Mouse (Mus musculus) kidney, embryonic 14.5 days (tissue): Measurements from ENCODE around the gene Ptprd. TPM values are rescaled to one million over a fixed set of nuclear protein-coding genes. Genes with fewer than 3 reads are reported as not detected.

Source experiments
- ATAC-seq: fragments of 200-750 bp; cut with Nextera tagmentation; 2 replicates; pipeline ENCODE4 v1.8.0; 2017; ENCODE audit warnings: moderate number of reproducible peaks, mild to moderate bottlenecking, moderate TSS enrichment, moderate library complexity; ENCODE audit not compliant: low FRiP score, low TSS enrichment
- H3K27ac ChIP-seq: fragments of 300-500 bp; sonication (generic); 2 replicates; pipeline ENCODE4 v1.5.1; 2014; ENCODE audit warnings: low read depth, mild to moderate bottlenecking, low read length, moderate library complexity, mixed read lengths
- H3K27me3 ChIP-seq: fragments of 300-500 bp; sonication (generic); 2 replicates; pipeline ENCODE4 v1.6.1; 2014; ENCODE audit warnings: mild to moderate bottlenecking, low read length; ENCODE audit not compliant: control insufficient read depth, insufficient read depth
- H3K36me3 ChIP-seq: fragments of 300-500 bp; sonication (generic); 2 replicates; pipeline ENCODE4 v1.6.1; 2014; ENCODE audit warnings: low read length, mixed read lengths; ENCODE audit not compliant: control insufficient read depth, insufficient read depth
- H3K4me1 ChIP-seq: fragments of 300-500 bp; sonication (generic); 2 replicates; pipeline ENCODE4 v1.6.1; 2014; ENCODE audit warnings: low read length, mixed read lengths; ENCODE audit not compliant: control insufficient read depth, insufficient read depth
- H3K4me2 ChIP-seq: fragments of 300-500 bp; sonication (generic); replicated peaks from 2 replicates; pipeline ENCODE4 v1.6.1; 2014; ENCODE audit warnings: low read depth, mild to moderate bottlenecking, low read length
- H3K4me3 ChIP-seq: fragments of 300-500 bp; sonication (generic); 2 replicates; pipeline ENCODE4 v1.5.1; 2014; ENCODE audit warnings: mild to moderate bottlenecking, low read length
- H3K9ac ChIP-seq: fragments of 300-500 bp; sonication (generic); 2 replicates; pipeline ENCODE4 v1.6.1; 2014; ENCODE audit warnings: low read depth, mild to moderate bottlenecking, low read length, moderate library complexity
- H3K9me3 ChIP-seq: fragments of 300-500 bp; sonication (generic); 2 replicates; pipeline ENCODE4 v1.6.1; 2016; ENCODE audit warnings: low read length; ENCODE audit not compliant: control insufficient read depth
- WGBS: fragments of 180-500 bp; shearing (Covaris S2); extraction: QIAGEN DNeasy Blood & Tissue Kit; methylation state at CpG from one replicate; pipeline ENCODE4 v1.1.7; 2014; 5-methylcytosine and 5-hydroxymethylcytosine counted together
- polyA plus RNA-seq: library from polyadenylated mRNA; unstranded; fragments of >200 nt; fragmentation: Nextera tagmentation; extraction: Ambion mirVana; gene quantifications from 2 replicates; pipeline ENCODE4 v1.2.1, GENCODE M21; 2014

The Ptprd gene
- polyA plus RNA-seq, 1 experiment from 2014 or later = 34.8 TPM

GRCm38 (mm10) chr4:77399146-77399545 is 812.6 kb downstream of the Ptprd start:
- Histone ChIP-seq H3K9ac (no peak overlapping the region), H3K27ac (no peak overlapping the region), H3K4me2 (no peak overlapping the region), H3K4me3 (no peak overlapping the region), H3K9me3 (no peaks in the 10 kb centered on the region), H3K36me3 (no peaks in the 10 kb centered on the region), H3K4me1 (no peaks in the 10 kb centered on the region), H3K27me3 (no peaks in the 10 kb centered on the region)
- no peak for ATAC-seq
- 75% methylated on average over 4 of the region's 4 CpGs for WGBS

GRCm38 (mm10) chr4:77361728-77362127 is 850.0 kb downstream of the Ptprd start:
- no peak for ATAC-seq
- H3K4me2 ChIP-seq = no peak overlapping the region
- no peaks in the 10 kb centered on the region for H3K36me3 ChIP-seq
- H3K4me3 ChIP-seq = no peak overlapping the region
- H3K4me1 ChIP-seq = no peaks in the 10 kb centered on the region
- no peaks in the 10 kb centered on the region for H3K27me3 ChIP-seq
- no peak overlapping the region for H3K9ac ChIP-seq
- H3K9me3 ChIP-seq = no peaks in the 10 kb centered on the region
- H3K27ac ChIP-seq = no peak overlapping the region

- no peak overlapping the region for H3K4me3 ChIP-seq
- H3K9me3 ChIP-seq = no peaks in the 10 kb centered on the region
- H3K4me2 ChIP-seq = no peak overlapping the region
- no peaks in the 10 kb centered on the region for H3K4me1 ChIP-seq
- 86% methylated on average over 4 of the region's 4 CpGs for WGBS
- H3K27ac ChIP-seq = no peak overlapping the region
- no peak for ATAC-seq
- no peaks in the 10 kb centered on the region for H3K27me3 ChIP-seq
- H3K9ac ChIP-seq = no peak overlapping the region
- H3K36me3 ChIP-seq = no peaks in the 10 kb centered on the region
These were observed 884.6 kb downstream of the Ptprd start for GRCm38 (mm10) chr4:77327198-77327597.

- Histone ChIP-seq H3K4me3 (no peak overlapping the region), H3K36me3 (no peaks in the 10 kb centered on the region), H3K4me2 (no peak overlapping the region), H3K4me1 (no peaks in the 10 kb centered on the region), H3K9ac (no peak overlapping the region), H3K27ac (no peak overlapping the region), H3K27me3 (no peaks in the 10 kb centered on the region), H3K9me3 (no peaks in the 10 kb centered on the region)
- ATAC-seq = no peak
- WGBS = 57% methylated on average over 10 of the region's 10 CpGs
These were observed 894.6 kb downstream of the Ptprd start for GRCm38 (mm10) chr4:77317060-77317680.

GRCm38 (mm10) chr4:77316644-77317043 is 895.1 kb downstream of the Ptprd start:
- WGBS = 76% methylated on average over 2 of the region's 2 CpGs
- Histone ChIP-seq H3K4me3 (no peak overlapping the region), H3K4me1 (no peaks in the 10 kb centered on the region), H3K9me3 (no peaks in the 10 kb centered on the region), H3K9ac (no peak overlapping the region), H3K27me3 (no peaks in the 10 kb centered on the region), H3K27ac (no peak overlapping the region), H3K4me2 (no peak overlapping the region), H3K36me3 (no peaks in the 10 kb centered on the region)
- ATAC-seq = no peak

GRCm38 (mm10) chr4:77310127-77310788 is 901.5 kb downstream of the Ptprd start:
- no peaks in the 10 kb centered on the region for H3K9me3 ChIP-seq
- H3K4me2 ChIP-seq = no peak overlapping the region
- peak; percentile 82; the same call in 1 of the 2 replicates for ATAC-seq
- no peak overlapping the region for H3K4me3 ChIP-seq
- no peak overlapping the region for H3K9ac ChIP-seq
- no peaks in the 10 kb centered on the region for H3K27me3 ChIP-seq
- H3K4me1 ChIP-seq = no peaks in the 10 kb centered on the region
- H3K36me3 ChIP-seq = no peaks in the 10 kb centered on the region
- WGBS = 86% methylated on average over 3 of the region's 3 CpGs
- H3K27ac ChIP-seq = no peak overlapping the region

- Histone ChIP-seq H3K27me3 (no peaks in the 10 kb centered on the region), H3K4me1 (no peaks in the 10 kb centered on the region), H3K36me3 (no peaks in the 10 kb centered on the region)
These were observed 928.3 kb downstream of the Ptprd start for GRCm38 (mm10) chr4:77283423-77283822.

GRCm38 (mm10) chr4:77277913-77278312 is 933.8 kb downstream of the Ptprd start:
- no peaks in the 10 kb centered on the region for H3K27me3 ChIP-seq
- 83% methylated on average over 4 of the region's 4 CpGs for WGBS
- ATAC-seq = no peak
- H3K4me1 ChIP-seq = no peaks in the 10 kb centered on the region
- no peaks in the 10 kb centered on the region for H3K9me3 ChIP-seq
- H3K9ac ChIP-seq = no peak overlapping the region
- no peak overlapping the region for H3K4me2 ChIP-seq
- no peaks in the 10 kb centered on the region for H3K36me3 ChIP-seq
- no peak overlapping the region for H3K4me3 ChIP-seq
- no peak overlapping the region for H3K27ac ChIP-seq

More at GRCm38 (mm10) chr4:77283423-77283822, 928.3 kb downstream of the Ptprd start:
- Histone ChIP-seq H3K4me3 (no peak overlapping the region), H3K9me3 (no peaks in the 10 kb centered on the region), H3K4me2 (no peak overlapping the region), H3K27ac (no peak overlapping the region), H3K9ac (no peak overlapping the region)
- WGBS = 90% methylated on average over 1 of the region's 1 CpGs
- ATAC-seq = no peak

- H3K4me1 ChIP-seq = 0 out of 2 replicates have a peak, but pooled peaks cover 6% of the 10 kb centered on the region
- H3K36me3 ChIP-seq = no peaks in the 10 kb centered on the region
- H3K27ac ChIP-seq = no peak overlapping the region
- no peaks in the 10 kb centered on the region for H3K9me3 ChIP-seq
- H3K9ac ChIP-seq = no peak overlapping the region
- 74% methylated on average over 1 of the region's 1 CpGs for WGBS
- H3K4me2 ChIP-seq = no peak overlapping the region
- ATAC-seq = no peak
- no peaks in the 10 kb centered on the region for H3K27me3 ChIP-seq
- H3K4me3 ChIP-seq = no peak overlapping the region
These were observed 951.8 kb downstream of the Ptprd start for GRCm38 (mm10) chr4:77259972-77260290.
